Mouse (Mus musculus) kidney, adult 10 weeks (tissue): ENCODE measurements around the gene Rexo5. TPM values are rescaled to one million over a fixed set of nuclear protein-coding genes. Genes with fewer than 3 reads are reported as not detected.

Experiments
- polyA plus RNA-seq: library from polyadenylated mRNA; stranded (reverse); fragments of 350-450 nt; fragmentation: Illumina TruSeq; extraction: RNeasy Lipid Tissue Mini Kit (QIAGEN cat#74804); gene quantifications from one replicate; pipeline ENCODE4 v1.2.3, GENCODE M21; 2014; ENCODE audit warnings: low read depth, low replicate concordance

Rexo5 gene
- 5.6 TPM for polyA plus RNA-seq

GRCm38 (mm10) chr7:119793586-119794250 lies at the start of gene Rexo5, which contains the start of gene Eri2:
Rexo5 (plus strand) TSS chr7:119794006.
Eri2 (minus strand) TSS chr7:119794058.

GRCm38 (mm10) chr7:119760527-119760951 lies 33.3 kb upstream of the Rexo5 start, which contains the start of gene Acsm3:
Acsm3 (plus strand) TSS chr7:119760923.

GRCm38 (mm10) chr7:119895639-119896512 lies 102.1 kb downstream of the Rexo5 start, which contains the start of the genes Lyrm1 and Dcun1d3:
Lyrm1 (plus strand) TSS chr7:119895861.
Dcun1d3 (minus strand) TSS chr7:119896298.

Other genes with a start within 250 kb of the Rexo5 start
- gene Acsm2, start 239.7 kb upstream of the Rexo5 start, polyA plus RNA-seq = 1,088 TPM
- gene Acsm1, start 187.0 kb upstream of the Rexo5 start, polyA plus RNA-seq = 103 TPM
- not detected for gene Acsm4, start 104.0 kb upstream of the Rexo5 start, polyA plus RNA-seq
- gene Thumpd1, start 73.2 kb upstream of the Rexo5 start, polyA plus RNA-seq = 41.8 TPM
- gene Acsm3, start 33.1 kb upstream of the Rexo5 start, polyA plus RNA-seq = 15.0 TPM
- gene Eri2, start 52 bp downstream of the Rexo5 start, polyA plus RNA-seq = 13.2 TPM
- gene Lyrm1, start 101.9 kb downstream of the Rexo5 start, polyA plus RNA-seq = 20.6 TPM
- 15.8 TPM for gene Dcun1d3, start 102.3 kb downstream of the Rexo5 start, polyA plus RNA-seq